Mouse (Mus musculus) naive thymus-derived CD4-positive, alpha-beta T cell, adult 2 months (primary cell): ENCODE measurements around the gene Ace.

Experiments used
- DNase-seq: peaks from one replicate; pipeline ENCODE4 v3.0.0-alpha.2; 2011; ENCODE audit warnings: low read depth

Ace gene

DNA sequence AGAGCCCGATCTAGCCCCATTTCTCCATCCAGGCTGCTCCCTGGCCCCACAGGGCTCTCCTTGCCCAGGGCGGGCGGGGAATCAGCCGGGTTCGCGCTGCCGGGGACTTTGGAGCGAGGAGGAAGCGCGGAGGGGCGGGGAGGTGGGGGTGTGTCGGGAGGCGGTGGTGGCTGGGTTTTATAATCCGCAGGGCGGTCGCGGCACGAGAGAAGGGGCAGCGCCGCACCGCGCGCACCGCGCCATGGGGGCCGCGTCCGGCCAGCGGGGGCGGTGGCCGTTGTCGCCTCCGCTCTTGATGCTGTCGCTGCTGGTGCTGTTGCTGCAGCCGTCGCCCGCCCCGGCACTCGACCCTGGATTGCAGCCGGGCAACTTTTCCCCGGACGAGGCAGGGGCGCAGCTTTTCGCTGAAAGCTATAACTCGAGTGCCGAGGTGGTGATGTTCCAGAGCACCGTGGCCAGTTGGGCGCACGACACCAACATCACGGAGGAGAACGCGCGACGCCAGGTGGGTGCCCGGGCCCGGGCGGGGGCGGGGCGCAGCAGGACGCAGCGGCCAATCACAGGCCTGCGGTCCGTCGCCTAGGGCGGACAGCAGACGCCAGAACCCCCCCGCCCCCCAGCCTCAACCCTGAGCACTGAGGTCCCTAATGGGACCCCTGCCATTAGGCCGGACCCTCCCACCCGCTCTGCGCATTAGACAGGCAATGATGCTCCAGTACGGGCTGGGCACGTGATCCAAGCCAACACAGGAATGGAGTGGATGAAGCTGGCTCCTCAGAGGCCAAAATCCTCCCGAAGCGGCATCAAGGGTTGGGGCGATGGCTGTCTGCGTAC is at the start of gene Ace:
Gene Ace, plus strand, starts transcription at position 205 of the 834 bp plus-strand sequence.
- DNase-seq: no peak

DNA sequence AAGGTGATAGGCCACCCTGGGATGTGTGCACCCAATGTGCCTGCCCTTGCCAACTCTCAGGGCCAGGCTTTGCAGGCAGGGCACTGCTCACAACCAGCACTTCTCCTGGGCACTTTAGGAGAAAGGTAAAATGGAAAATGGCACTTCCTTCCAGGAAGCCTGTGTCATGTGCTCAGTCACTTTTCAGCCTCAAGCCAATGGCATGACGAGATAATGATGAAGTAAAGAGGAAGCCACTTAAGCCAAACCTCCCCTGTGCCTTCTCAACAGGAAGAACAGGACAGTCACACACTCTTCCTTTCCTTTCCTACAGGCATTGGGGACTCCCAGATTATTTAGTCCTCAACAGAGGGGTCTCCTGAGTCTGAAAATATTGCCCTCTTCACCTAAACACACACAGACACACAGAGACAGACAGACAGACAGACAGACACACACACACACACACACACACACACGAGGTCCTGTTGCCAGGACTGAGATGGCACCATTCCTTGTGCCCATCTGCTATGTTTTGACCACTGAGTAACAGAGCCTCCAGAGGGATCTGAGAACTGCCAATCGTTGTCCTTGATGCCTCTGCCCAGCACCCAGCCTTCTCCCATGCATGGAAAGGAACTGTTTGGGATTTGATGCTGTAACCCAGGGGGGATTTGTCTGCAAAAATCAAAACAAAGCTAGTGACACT is 47.5 kb upstream of the Ace start:
- no peak for DNase-seq

DNA sequence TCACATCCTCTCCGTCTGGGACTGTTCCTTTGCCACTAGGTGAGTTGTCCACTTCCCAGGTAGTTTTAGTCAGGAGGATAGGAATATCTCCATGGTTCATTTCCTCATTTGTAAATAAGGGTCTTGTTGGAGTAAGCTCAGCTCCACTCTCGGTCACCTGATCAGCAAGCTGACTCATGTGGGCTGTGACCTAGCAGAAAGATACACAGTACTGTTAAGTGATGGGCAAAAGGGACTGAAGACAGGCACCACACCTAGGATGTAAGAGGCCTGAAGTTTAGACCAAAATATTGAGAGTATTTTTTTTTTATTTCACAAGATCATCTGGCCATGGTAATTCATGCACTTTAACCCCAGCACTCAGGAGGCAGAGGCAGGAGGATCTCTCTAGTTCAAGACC is 46.9 kb upstream of the Ace start:
- DNase-seq: no peak

DNA sequence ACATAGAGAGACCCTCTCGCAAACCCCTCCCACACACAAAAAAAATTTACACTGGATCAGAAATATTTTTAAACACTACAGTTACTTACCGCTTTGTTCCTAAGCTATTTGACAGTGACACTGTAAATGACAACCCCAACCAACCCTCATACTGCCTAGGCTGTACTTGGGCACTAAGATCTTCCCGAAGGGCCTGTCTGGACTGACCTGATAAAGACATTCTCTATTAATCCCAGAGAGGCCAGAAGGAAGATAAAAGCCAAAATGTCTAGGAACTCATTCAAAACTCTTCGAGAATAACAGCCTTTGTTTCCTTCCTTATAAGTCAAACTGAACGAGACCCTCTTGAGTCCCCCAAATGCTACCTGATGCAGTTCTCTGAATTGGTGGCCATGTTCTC is 46.5 kb upstream of the Ace start:
- DNase-seq: no peak

DNA sequence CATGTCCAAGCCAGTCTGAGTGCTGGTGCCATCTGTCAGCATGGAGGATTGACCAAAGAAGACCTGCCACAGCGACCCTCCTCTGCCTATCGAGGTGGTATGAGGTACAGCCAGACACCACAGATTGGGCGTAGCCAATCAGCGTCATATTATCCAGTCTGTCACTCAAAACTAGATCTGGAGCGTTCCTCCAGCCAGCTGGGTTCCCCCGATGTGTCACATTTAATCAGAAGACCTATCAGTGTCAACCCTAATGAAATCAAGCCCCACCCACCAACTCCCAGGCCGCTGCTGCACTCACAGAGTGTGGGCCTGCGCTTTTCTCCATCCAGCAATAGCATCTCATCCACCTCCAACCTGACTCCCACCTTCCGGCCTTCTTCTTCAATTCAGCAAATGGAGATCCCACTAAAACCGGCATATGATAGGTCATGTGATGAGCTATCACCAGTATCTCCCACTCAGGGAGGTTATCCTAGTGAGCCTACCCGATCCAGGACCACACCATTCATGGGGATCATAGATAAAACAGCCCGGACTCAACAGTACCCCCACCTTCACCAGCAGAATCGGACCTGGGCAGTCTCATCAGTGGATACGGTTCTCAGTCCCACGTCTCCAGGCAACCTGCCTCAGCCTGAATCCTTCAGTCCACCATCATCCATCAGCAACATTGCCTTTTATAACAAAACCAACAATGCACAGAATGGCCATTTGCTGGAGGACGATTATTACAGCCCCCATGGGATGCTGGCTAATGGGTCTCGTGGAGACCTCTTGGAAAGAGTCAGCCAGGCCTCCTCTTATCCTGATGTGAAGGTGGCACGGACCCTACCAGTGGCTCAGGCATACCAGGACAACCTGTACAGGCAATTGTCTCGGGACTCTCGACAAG is 44.7 kb upstream of the Ace start:
- no peak for DNase-seq

DNA sequence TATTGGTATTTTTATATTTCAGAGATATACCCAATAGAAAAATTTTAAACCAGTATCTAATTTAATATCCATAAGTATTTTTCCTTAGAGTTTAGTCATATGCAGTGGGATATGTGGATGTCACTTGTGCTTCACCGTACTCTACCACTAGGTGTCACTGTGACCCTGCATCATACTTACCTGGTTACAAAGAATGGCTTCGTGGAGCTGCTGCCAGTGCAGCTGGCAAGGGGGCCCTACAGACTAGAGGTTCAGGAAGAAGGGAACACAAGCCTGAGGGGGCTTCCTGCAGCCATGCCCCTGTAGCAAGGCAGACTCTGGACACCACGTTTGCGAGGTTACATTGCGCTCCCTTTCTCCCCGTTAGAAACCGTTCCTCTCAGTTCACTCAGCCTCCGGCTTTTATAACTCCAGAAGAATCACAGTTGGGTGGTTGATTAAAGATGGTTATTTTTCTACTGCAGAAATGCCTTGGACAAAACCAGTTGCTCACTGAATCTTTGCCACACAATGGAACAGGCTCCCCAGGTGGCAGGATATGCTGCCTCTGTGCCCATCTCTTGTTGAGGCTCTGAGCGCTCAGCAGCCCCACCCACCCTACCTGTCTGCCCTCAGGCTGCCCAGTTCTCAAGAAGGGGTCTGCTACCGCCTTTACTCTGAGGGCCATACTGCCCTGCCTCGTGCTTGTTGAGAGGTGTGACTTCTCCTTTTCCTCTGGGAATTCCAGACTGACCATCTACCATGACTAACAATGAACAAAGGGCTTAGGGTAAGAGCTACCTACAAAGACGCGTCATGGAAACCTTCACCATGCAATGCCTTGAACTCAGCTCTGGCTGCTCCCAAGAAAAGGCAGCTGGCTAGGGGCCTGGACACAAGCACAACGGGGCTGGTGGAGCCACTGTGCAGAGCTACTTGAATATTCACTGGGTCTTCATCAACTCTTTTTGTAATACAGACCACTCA is 40.4 kb upstream of the Ace start:
- peak; percentile 83 for DNase-seq

DNA sequence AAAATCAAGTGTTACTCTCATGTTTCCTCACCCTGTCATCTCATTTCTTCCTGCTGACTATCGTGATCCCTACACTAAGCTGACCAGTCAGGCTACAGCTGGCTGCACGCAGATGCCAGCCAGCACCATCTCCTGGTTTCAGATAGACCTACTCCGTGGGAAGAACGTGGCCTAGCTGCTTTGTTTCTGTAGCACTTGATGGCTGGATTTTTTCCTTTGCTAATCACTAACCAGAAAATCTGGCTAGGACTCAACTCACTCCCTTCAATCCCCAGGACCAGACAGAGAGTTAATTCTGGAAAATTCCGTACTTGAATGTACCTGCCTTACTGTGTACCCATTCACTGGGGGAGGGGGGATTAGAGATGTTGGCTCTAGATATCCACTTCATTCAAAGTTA is 39.6 kb upstream of the Ace start:
- no peak for DNase-seq

DNA sequence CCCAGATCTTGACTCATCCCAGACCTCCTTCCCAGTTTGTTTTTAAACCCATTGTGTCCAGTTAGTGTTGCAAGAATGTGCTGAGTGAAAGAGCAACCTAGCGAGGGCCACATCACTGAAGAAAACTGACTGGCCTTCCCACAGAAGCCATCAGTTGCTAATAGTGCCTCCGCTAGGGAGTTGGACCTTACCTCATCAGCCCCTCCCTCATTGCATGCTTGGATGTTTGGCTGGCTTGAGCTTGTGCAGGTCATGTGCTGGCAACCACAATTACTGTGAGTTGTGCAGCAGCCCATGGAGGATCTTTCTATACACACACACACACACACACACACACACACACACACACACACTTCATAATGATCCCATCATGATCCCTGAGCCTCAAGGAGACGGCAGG is 36.4 kb upstream of the Ace start:
- DNase-seq: no peak

DNA sequence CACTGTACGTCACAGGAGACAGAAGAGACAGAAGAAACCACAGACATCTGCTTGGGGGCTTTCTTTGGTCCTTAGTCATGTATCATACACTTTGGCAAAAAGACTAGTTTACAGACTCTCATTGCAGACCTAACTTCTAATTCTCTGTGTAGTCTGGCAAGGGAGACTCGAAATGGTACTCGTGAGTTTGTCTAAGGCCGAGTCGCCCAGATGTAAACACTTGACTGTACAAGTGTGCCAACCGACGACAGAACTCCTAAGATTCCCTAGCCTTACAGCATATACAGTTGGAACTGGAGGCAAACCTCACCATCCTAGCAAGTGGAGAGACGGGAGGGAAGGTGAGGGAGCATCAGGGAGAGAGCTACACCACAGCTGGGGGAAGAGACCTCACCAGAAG is 34.0 kb upstream of the Ace start:
- DNase-seq: no peak

DNA sequence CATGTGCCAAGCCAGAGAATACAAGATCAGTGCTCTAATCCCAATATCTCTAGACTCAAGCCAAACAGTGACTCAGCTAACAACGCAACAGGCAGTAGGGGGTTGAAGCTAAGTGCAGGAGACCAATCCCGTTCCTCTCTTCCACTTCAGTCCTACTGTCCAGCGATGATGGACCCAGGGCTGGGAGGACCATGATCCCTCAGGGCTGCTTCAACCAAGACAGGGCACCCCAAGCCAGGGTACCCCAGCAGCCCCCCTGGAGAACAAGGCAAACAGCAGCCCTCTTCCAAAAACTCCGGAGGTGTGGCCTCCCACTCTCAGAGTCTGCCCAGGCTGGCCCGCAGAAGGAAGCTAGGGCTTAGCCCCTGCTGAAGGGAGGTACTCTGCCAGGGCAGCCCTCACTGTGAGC is 33.4 kb upstream of the Ace start:
- DNase-seq: no peak

DNA sequence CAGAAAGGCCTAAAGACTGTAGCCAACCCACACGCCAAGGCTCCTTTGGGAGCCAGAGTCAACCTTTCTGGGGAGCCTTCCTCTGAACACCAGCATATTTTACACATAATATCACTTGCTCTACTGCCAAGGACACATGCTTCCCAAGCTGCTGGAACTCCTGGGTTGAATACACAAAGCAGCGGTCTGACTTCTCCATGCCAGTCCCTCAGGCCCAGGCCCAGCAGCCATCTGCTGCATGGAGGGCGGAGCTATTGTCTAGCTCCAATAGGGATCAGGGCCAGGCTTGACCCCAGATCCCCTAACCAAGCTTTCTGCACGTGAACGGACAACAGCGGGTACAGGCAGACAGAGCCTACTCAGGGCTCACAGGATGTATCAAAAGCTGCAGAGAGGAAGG is 32.9 kb upstream of the Ace start:
- DNase-seq: no peak

DNA sequence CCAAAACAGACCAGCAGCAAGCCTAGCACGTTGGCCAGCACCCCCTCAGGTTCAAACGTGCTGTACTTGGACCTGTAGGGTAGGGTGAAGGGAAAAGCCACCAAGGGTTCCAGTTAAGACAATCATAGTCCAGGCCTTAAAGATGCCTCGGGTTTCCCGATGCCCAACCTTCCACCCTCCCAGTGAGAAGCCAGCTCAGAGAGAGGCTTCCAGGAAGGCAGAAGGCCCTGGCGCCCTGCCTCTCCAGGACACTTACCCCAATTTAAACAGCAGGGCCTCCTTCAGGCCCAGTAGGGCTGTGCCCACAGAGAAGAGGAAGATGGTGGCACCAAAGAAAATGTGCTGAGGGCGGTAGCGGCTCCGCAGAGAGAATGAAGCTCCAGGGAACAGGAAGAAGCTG is 32.2 kb upstream of the Ace start:
- DNase-seq: no peak

DNA sequence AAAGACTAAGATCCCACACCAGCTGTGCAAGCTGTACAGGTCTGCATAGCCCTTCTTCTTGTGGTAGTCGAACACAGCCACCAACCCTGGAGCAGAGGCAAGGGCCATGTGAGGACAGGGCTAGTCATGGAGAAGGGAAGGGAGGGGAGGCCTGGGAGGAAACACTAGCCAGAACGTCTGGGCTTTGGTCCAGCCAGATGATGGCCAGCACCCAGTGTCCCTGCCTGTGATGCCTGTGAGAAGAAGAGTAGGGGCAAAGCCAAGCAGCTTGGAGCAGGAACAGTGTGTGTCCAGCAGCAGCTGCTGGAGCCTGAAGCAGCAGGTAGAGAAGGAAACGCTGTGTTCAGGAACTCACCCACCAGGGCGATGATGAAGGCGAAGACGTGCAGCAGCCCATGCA is 31.5 kb upstream of the Ace start:
- no peak for DNase-seq

DNA sequence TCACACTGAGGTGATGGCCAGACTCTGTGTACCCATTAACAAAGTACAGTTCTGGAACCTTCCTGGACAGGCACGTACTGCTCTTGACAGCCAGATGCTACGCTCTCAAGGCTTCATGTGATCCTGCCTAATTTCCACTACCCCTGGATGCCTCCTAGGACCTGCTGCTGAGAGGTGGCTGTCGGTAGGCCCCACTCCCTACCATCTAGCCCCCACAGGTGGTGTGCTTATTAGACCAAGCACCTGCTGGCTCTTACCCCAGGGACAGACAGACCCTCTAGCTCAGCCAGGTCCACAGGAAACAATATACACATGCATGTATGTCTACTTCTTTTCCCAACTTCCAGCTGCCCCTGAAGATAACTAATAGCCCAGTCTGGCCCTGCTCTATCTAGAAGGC is 30.8 kb upstream of the Ace start:
- no peak for DNase-seq

DNA sequence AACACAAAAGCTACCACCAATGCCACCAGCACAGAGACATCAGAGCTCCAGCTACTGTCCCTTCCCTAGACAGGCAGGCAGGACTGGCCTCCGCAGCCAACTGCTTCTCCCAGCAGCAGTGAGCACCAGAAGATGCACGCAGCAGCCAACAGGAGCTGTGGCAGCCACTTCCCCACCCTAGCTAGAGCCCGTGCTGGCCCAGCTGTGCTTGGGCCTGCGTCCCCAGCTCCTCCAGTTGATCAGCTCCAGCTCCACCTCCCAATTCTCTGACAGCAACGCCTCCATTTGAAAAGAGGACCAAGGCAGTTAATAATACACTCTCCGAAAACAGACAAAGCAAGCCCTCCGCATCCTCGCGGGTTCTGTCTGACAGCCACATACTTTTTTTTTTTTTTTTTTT is 29.0 kb upstream of the Ace start:
- no peak for DNase-seq

DNA sequence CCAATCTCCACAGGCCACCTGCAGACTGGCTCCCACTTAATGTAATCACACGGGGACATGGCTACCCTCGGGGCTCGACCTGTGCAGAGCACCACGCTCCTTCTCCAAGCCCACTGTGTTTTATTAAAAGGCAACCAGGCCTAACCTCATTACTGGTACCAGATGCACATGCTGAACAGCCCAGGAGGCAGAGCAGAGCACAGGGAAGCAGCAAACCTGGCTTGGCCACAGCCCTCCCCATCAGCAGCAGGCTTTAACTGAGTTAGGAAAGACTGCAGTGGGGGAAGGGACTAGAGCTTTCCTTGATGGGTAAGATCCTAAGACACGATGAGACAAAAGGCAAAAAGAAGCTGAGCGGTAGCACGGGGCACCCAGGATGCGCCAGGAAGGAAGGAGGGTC is 25.8 kb upstream of the Ace start:
- no peak for DNase-seq

DNA sequence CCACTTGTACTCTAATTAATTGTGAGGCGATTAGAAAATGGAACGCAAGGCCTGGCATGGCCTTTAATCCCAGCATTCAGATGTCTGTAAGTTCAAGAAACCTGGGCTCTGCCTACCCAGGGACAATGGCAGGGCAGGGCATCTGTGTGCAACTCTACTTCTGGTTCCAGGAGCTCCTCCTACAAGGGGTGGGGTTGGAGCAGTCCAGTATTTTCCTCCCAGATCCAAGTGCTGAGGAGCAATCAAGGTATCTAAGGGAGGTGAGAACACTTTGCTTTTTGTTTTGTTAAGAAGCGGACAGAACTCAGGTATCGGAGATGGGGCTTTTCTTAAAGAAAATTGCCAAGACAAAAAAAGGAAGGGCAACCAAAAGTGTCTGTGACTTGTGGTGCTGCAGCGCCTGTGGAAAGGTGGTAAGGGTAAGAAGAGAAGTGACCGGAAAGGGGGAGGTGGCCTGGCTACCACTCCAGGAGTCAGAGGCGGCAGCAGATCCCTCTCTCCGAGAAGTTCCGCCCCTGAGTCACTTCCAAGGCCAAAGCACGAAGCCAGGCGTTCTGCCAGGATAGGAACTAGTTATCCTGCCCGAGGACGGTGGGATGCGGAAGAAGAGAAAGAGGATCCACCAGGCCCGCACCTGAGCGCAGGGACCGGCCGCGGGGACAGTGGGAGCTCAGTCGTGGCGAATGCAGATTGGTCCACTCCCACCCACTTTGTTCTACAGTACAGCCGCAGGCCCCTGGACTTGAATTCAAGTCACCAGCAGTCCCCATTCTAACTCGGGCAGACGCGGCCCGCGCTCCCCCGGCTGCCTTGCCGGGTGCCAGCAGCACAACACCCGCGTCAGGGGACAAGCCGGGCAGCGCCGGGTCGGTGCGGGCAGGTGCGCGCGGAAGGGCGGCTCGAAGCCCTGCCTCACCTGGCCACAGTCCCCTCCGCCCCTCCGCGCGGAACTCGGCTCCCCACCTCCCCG is 24.3 kb upstream of the Ace start:
- no peak for DNase-seq

DNA sequence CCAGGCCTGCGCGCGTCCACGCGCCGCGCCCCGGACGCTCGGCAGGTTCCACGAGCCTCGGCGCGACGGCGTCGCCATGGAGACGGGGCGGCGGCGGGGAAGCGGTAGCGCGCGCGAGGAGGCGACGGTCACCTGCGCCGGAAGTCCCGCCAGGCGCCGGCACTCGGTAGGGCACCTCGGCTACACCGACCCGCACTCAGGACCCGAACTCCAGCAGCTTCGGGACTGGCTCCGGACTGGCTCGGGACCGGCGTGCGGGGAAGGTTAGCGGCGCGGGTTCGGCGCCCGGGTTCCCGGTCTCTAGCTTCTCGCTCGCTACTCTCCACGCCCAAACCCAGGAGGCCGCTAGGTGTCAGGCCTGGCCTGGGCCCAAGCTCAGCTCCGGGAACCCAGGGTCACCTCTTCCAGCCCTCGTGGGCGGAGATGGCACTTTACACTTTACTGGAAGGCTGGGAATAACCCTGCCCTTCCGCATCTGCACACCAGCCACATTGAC is 23.6 kb upstream of the Ace start:
- DNase-seq: peak; percentile 60

DNA sequence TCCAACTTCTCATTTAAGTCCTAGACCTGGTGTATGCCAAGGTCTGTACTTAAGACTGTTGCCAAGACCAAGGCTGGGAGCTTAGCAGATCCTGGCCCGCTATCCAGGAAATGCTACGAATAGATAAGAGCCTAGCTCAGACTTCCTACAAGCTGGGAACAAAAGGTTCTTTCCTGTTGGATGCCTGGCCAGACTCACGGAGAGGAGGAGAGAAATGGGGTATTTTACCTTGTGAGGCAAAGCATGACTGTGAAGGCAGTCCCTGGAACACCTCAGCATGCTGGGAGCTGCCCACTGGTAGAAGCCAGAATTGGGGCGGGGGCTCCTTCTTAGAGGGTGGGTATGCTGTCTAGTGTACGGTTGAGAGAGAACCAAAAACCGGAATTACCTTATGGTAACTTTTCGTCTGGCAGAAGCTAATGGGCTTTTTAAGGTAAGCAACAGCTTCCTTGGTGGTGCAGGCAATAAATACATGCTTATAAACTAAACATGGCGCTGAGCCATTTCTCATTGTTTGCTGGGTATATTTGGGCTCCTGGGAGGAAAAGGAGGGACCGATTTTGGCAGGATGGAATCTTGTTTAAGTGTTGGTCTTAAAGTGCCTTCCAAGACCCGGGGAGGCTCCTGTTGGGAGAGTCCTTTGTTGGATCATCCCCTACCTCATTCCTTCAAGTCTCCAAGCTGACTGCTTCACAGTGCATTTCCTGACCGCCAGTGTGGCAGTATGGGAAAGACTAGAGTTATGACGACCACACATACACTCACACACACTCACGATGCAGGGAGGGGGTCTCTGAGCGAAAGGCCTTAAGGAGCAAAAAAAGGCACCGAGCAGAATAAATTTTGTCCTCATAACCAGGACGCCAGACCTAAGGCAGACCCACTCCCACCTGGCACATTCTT is 22.7 kb upstream of the Ace start:
- DNase-seq: no peak
